In genomic region chr15:60554587-60554986, GRCm38 (mm10) we compare ENCODE assay signal across 23 mouse cellular contexts.
"Had no signal": no experiment of that assay in that cellular context is flagged by ENCODE, and none has a peak within 500 bp of the region (broad histone marks: within the 10 kb centered on the region; RNA-seq: fewer than 3 reads in every experiment).

No protein-coding gene starts in this region.

- H3K27ac ChIP-seq: gastrocnemius, adult 2 months; heart, embryonic 10.5 days; hindbrain, embryonic 10.5 days; hindbrain, embryonic 12.5 days; hindbrain, embryonic 14.5 days; intestine, embryonic 15.5 days; layer of hippocampus, adult 2 months; left cerebral cortex, adult 2 months; limb, embryonic 13.5 days; limb, embryonic 15.5 days; liver, embryonic 12.5 days; liver, embryonic 14.5 days had no signal

- H3K9ac ChIP-seq: heart, embryonic 12.5 days; hindbrain, embryonic 12.5 days; hindbrain, embryonic 14.5 days; intestine, embryonic 15.5 days; limb, embryonic 13.5 days; limb, embryonic 15.5 days; liver, embryonic 12.5 days; liver, embryonic 14.5 days had no signal

- H3K27me3 ChIP-seq: heart, embryonic 12.5 days; hindbrain, embryonic 12.5 days; intestine, embryonic 15.5 days; limb, embryonic 13.5 days; limb, embryonic 15.5 days; liver, embryonic 12.5 days had no signal

- H3K4me1 ChIP-seq: heart, embryonic 10.5 days; heart, embryonic 12.5 days; hindbrain, embryonic 12.5 days; intestine, embryonic 15.5 days; limb, embryonic 13.5 days; limb, embryonic 15.5 days; liver, embryonic 12.5 days had no signal

- H3K4me3 ChIP-seq: gastrocnemius, adult 2 months; heart, embryonic 10.5 days; heart, embryonic 12.5 days; hindbrain, embryonic 10.5 days; hindbrain, embryonic 12.5 days; intestine, embryonic 15.5 days; layer of hippocampus, adult 2 months; left cerebral cortex, adult 2 months; limb, embryonic 13.5 days; limb, embryonic 15.5 days; liver, embryonic 12.5 days had no signal

- H3K9me3 ChIP-seq: heart, embryonic 10.5 days; hindbrain, embryonic 10.5 days; hindbrain, embryonic 12.5 days; intestine, embryonic 15.5 days; limb, embryonic 13.5 days; limb, embryonic 15.5 days; liver, embryonic 12.5 days had no signal

- H3K36me3 ChIP-seq: heart, embryonic 10.5 days; heart, embryonic 12.5 days; hindbrain, embryonic 10.5 days; hindbrain, embryonic 12.5 days; intestine, embryonic 15.5 days; limb, embryonic 13.5 days; limb, embryonic 15.5 days; liver, embryonic 12.5 days had no signal

- DNase-seq: gastrocnemius, adult 2 months; gastrocnemius, postnatal 10 days; gastrocnemius, postnatal 25 days; heart, adult 18-20 months; heart, postnatal 10 days; heart, postnatal 4 days; kidney, adult 18-20 months; kidney, adult 8-10 months; kidney, postnatal 10 days; kidney, postnatal 25 days; kidney, postnatal 4 days had no signal
